13 mouse cellular contexts compared by ENCODE assay signal in genomic region chr11:11955783-11956182, GRCm38 (mm10). TPM values are rescaled to one million over a fixed set of nuclear protein-coding genes. Genes with fewer than 3 reads are reported as not detected.
DNase-seq lines count a peak whose midpoint lies in the region; ATAC-seq and TF ChIP-seq lines count a peak whose summit lies in the region.
"Had no signal": no experiment of that assay in that cellular context is flagged by ENCODE, and none has a peak within 500 bp of the region (broad histone marks: within the 10 kb centered on the region; RNA-seq: fewer than 3 reads in every experiment).

No protein-coding gene starts in this region.

- H3K36me3 ChIP-seq in heart, embryonic 11.5 days (ENCODE audit: control insufficient read depth, insufficient read depth, low read length) = peaks cover 12% of the 10 kb centered on the region
- H3K36me3 ChIP-seq in lung, embryonic 15.5 days = peaks cover 16% of the 10 kb centered on the region
- H3K36me3 ChIP-seq in embryonic facial prominence, embryonic 14.5 days (ENCODE audit: control insufficient read depth, insufficient read depth, low read length) = peaks cover 32% of the 10 kb centered on the region
- H3K36me3 ChIP-seq in stomach, embryonic 15.5 days = no peaks in the 10 kb centered on the region; the same call in 1 of the 2 replicates

- ATAC-seq in heart, embryonic 11.5 days (replicated peaks; ENCODE audit: insufficient number of reproducible peaks, low FRiP score, low TSS enrichment) = no peak
- ATAC-seq in lung, embryonic 15.5 days (ENCODE audit: borderline replicate concordance, extremely low read depth, low FRiP score, low TSS enrichment) = no peak
- ATAC-seq in embryonic facial prominence, embryonic 14.5 days (ENCODE audit: low read depth) = no peak
- ATAC-seq in stomach, embryonic 15.5 days (ENCODE audit: insufficient read depth, low FRiP score, low read depth) = no peak
- ATAC-seq: activated CD4-positive, CD25-positive, alpha-beta regulatory T cell, adult 4 months; forebrain, embryonic 14.5 days had no signal

- H3K9ac ChIP-seq in heart, embryonic 11.5 days (ENCODE audit: low read depth, low read length) = peak overlapping the region; percentile 56
- 0 out of 2 replicates have a peak overlapping the region, but pooled peaks have one; percentile 10 for H3K9ac ChIP-seq in lung, embryonic 15.5 days
- no peak overlapping the region for H3K9ac ChIP-seq in embryonic facial prominence, embryonic 14.5 days (ENCODE audit: low read depth, low read length)
- no peak overlapping the region for H3K9ac ChIP-seq in stomach, embryonic 15.5 days

- no peak for DNase-seq in heart, postnatal 36 days
- no peak for DNase-seq in lung, adult 2 months
- no peak for DNase-seq in embryonic facial prominence, embryonic 14.5 days (ENCODE audit: low spot score)
- DNase-seq in layer of hippocampus, postnatal 14 days (ENCODE audit: low spot score in 2 of 2) = no peak
- DNase-seq: cerebellum, adult 8-10 months; embryo, embryonic 11 days; kidney, postnatal 14 days; right cerebral cortex, adult 18-20 months had no signal

- no peaks in the 10 kb centered on the region for H3K9me3 ChIP-seq in heart, embryonic 11.5 days (replicated peaks; ENCODE audit: control insufficient read depth, low read length)
- no peaks in the 10 kb centered on the region for H3K9me3 ChIP-seq in lung, embryonic 15.5 days
- H3K9me3 ChIP-seq in embryonic facial prominence, embryonic 14.5 days (ENCODE audit: control insufficient read depth, low read length) = no peaks in the 10 kb centered on the region
- no peaks in the 10 kb centered on the region for H3K9me3 ChIP-seq in stomach, embryonic 15.5 days

- peak overlapping the region; percentile 89 for H3K27ac ChIP-seq in heart, embryonic 11.5 days (ENCODE audit: low read depth, low read length)
- peak overlapping the region; percentile 92 for H3K27ac ChIP-seq in lung, embryonic 15.5 days
- peak overlapping the region; percentile 92 for H3K27ac ChIP-seq in embryonic facial prominence, embryonic 14.5 days (replicated peaks; ENCODE audit: low read depth, low read length)
- H3K27ac ChIP-seq in stomach, embryonic 15.5 days = peak overlapping the region; percentile 46; the same call in 1 of the 2 replicates

- no peak overlapping the region for H3K4me3 ChIP-seq in heart, embryonic 11.5 days (ENCODE audit: low read depth, low read length)
- no peak overlapping the region for H3K4me3 ChIP-seq in lung, embryonic 15.5 days
- no peak overlapping the region for H3K4me3 ChIP-seq in lung, adult 2 months (replicated peaks; ENCODE audit: extremely low read depth, low read depth, low read length)
- H3K4me3 ChIP-seq in embryonic facial prominence, embryonic 14.5 days (ENCODE audit: low read depth, low read length) = no peak overlapping the region
- H3K4me3 ChIP-seq in stomach, embryonic 15.5 days (replicated peaks) = no peak overlapping the region

- H3K4me2 ChIP-seq in heart, embryonic 11.5 days = no peak overlapping the region
- no peak overlapping the region for H3K4me2 ChIP-seq in lung, embryonic 15.5 days
- no peak overlapping the region for H3K4me2 ChIP-seq in embryonic facial prominence, embryonic 14.5 days (ENCODE audit: low read depth, low read length)
- no peak overlapping the region for H3K4me2 ChIP-seq in stomach, embryonic 15.5 days

- no peaks in the 10 kb centered on the region for H3K27me3 ChIP-seq in heart, embryonic 11.5 days (ENCODE audit: control insufficient read depth, insufficient read depth, low read length)
- H3K27me3 ChIP-seq in lung, embryonic 15.5 days = no peaks in the 10 kb centered on the region
- H3K27me3 ChIP-seq in embryonic facial prominence, embryonic 14.5 days (replicated peaks; ENCODE audit: control insufficient read depth, insufficient read depth, low read length) = no peaks in the 10 kb centered on the region
- H3K27me3 ChIP-seq in stomach, embryonic 15.5 days (replicated peaks) = no peaks in the 10 kb centered on the region

- peaks cover 52% of the 10 kb centered on the region for H3K4me1 ChIP-seq in heart, embryonic 11.5 days (ENCODE audit: control insufficient read depth, insufficient read depth, low read length)
- H3K4me1 ChIP-seq in lung, embryonic 15.5 days = peaks cover 55% of the 10 kb centered on the region
- H3K4me1 ChIP-seq in lung, adult 2 months (ENCODE audit: control insufficient read depth, insufficient read depth, low read length) = 0 out of 2 replicates have a peak, but pooled peaks cover under 1% of the 10 kb centered on the region
- peaks cover 61% of the 10 kb centered on the region for H3K4me1 ChIP-seq in embryonic facial prominence, embryonic 14.5 days (ENCODE audit: control insufficient read depth, insufficient read depth, low read length)
- peaks cover 26% of the 10 kb centered on the region for H3K4me1 ChIP-seq in stomach, embryonic 15.5 days

- no peak for TF ChIP-seq POLR2A in lung, adult 2 months (IDR thresholded peaks at IDR 0.05; ENCODE audit: borderline replicate concordance, extremely low read depth, low read depth, low read length)

- intact Hi-C loops in heart, postnatal 36 days (cut with DNase I) = no loop called here

- no peak for TF ChIP-seq CTCF in lung, adult 2 months (IDR thresholded peaks at IDR 0.05; ENCODE audit: insufficient read depth, low read length)

RNA-seq across cellular contexts. Expression of gene Ddc, which starts 57.8 kb away (rescaled TPM):
- polyA plus RNA-seq in heart, embryonic 11.5 days (2014; fragmentation: Nextera tagmentation; extraction: Ambion mirVana) = 39.7 and 44.5 TPM in 2 replicates
- total RNA-seq in heart, postnatal 36 days (2021) = 1 to 10 TPM; 2.1 to 2.4 TPM
- polyA plus RNA-seq in lung, embryonic 15.5 days (2015; fragmentation: Nextera tagmentation; extraction: Ambion mirVana) = 15.4 and 16.4 TPM in 2 replicates
- polyA plus RNA-seq in lung, adult 2 months (2012; rRNA removed) = 1.5 and 3.6 TPM in 2 replicates
- polyA plus RNA-seq in embryonic facial prominence, embryonic 14.5 days (2014; fragmentation: Nextera tagmentation; extraction: Ambion mirVana) = 32.5 and 48.4 TPM in 2 replicates
- 48.5 and 57.0 TPM in 2 replicates for polyA plus RNA-seq in stomach, embryonic 15.5 days (2015; fragmentation: Nextera tagmentation; extraction: Ambion mirVana)
- total RNA-seq in layer of hippocampus, postnatal 14 days (2021) = 10 to 100 TPM; 11.9 to 15.0 TPM

Comparison
In these comparisons a context has a peak if more than half of its experiments do, and no peak if none do; other contexts are left out.
1. H3K9ac ChIP-seq: peak in heart, embryonic 11.5 days (single experiment) and lung, embryonic 15.5 days (single experiment); none in embryonic facial prominence, embryonic 14.5 days (single experiment) and stomach, embryonic 15.5 days (single experiment).
2. Peak in every context shown above with its lines, with median percentiles within 50 percentile points of each other: H3K27ac ChIP-seq.